Mouse (Mus musculus): ENCODE results near the gene H2al2a.

DNA sequence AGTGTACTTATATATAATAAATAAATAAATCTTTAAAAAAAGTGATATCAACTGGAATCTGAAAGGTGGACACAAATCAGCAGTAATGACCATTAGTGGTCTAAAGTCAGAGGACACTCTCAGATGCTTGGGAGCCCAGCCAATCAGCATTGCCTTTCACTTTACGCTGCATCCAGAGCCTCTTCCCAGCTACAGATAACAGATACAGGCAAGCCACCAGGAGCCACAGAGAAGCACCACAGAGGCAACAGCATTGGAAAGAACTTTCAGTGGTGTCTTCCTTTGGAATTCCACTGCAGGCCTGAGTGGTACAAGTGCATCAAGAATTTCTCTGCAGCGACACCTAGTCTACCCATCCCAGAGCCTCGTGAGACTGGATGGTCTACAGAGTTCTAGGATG lies 16.1 kb upstream of the H2al2a start:
- TF ChIP-seq POLR2A (IDR thresholded peaks at IDR 0.05; ENCODE audit: control insufficient read depth, low read depth, low read length) (no peak), CTCF (IDR thresholded peaks at IDR 0.05; ENCODE audit: control insufficient read depth, insufficient read depth, insufficient replicate concordance, low read depth, low read length) (no peak)

Data from testis, adult 2 months (tissue).